Mouse (Mus musculus) hindbrain, embryonic 10.5 days (tissue): ENCODE data around the gene Slc4a1. TPM values are rescaled to one million over a fixed set of nuclear protein-coding genes. Genes with fewer than 3 reads are reported as not detected.
"Not testable (repeated sequence)": the region's sequence is repeated elsewhere in the genome, so short reads cannot be mapped to it uniquely, and the experiment has no call there.

Experiments used
- DNase-seq: peaks from one replicate; pipeline ENCODE4 v3.0.0-alpha.2; 2017; ENCODE audit warnings: low spot score
- H3K27ac ChIP-seq: fragments of 300-500 bp; sonication (generic); 2 replicates; pipeline ENCODE4 v1.5.1; 2016; ENCODE audit warnings: mild to moderate bottlenecking, moderate library complexity
- H3K27me3 ChIP-seq: fragments of 300-500 bp; sonication (generic); 2 replicates; pipeline ENCODE4 v1.6.1; 2016; ENCODE audit warnings: mild to moderate bottlenecking; ENCODE audit not compliant: poor library complexity, insufficient read depth, severe bottlenecking
- H3K36me3 ChIP-seq: fragments of 300-500 bp; sonication (generic); 2 replicates; pipeline ENCODE4 v1.6.1; 2016; ENCODE audit warnings: mild to moderate bottlenecking, moderate library complexity
- H3K4me1 ChIP-seq: fragments of 300-500 bp; sonication (generic); replicated peaks from 2 replicates; pipeline ENCODE4 v1.6.1; 2016; ENCODE audit warnings: mild to moderate bottlenecking
- H3K4me3 ChIP-seq: fragments of 300-500 bp; sonication (generic); 2 replicates; pipeline ENCODE4 v1.5.1; 2016; ENCODE audit warnings: mild to moderate bottlenecking, moderate library complexity
- H3K9me3 ChIP-seq: fragments of 300-500 bp; sonication (generic); 2 replicates; pipeline ENCODE4 v1.6.1; 2016; ENCODE audit warnings: mild to moderate bottlenecking, moderate library complexity
- WGBS: fragments of 180-500 bp; shearing (Covaris S2); methylation state at CpG from one replicate; pipeline ENCODE4 v1.1.7; 2016; 5-methylcytosine and 5-hydroxymethylcytosine counted together
- polyA plus RNA-seq: library from polyadenylated mRNA; unstranded; fragments of >200 nt; fragmentation: Nextera tagmentation; extraction: Ambion mirVana; gene quantifications from 2 replicates; pipeline ENCODE4 v1.2.1, GENCODE M21; 2016

Gene Slc4a1
- 35.8 and 38.0 TPM in 2 replicates for polyA plus RNA-seq

DNA sequence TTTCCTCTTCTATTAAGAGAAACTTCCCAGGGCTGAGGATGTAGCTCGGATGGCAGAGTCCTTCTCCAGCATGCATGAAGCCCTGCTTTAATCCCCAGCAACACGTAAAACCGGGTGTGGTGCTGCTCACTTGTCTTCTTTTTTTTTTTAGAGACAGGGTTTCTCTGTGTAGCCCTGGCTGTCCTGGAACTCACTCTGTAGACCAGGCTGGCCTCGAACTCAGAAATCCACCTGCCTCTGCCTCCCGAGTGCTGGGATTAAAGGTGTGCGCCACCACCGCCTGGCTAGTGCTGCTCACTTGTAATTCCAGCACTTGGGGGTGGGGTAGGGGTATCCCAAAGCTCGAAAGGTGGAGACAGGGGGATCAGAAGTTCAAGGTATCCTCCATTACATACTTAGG lies at the start of gene Slc4a1:
Gene Slc4a1 (minus strand): TSS at position 101 of the 400 bp plus-strand sequence.
- H3K4me3 ChIP-seq, DNase-seq, H3K36me3 ChIP-seq, H3K27me3 ChIP-seq, H3K9me3 ChIP-seq: not testable (repeated sequence)
- Histone ChIP-seq H3K27ac (peak within 1 kb of the TSS; percentile 66), H3K4me1 (peaks cover 23% of the 10 kb centered on the region)
- whole genome bisulfite sequencing = 83% methylated on average over 8 of the region's 8 CpGs

DNA sequence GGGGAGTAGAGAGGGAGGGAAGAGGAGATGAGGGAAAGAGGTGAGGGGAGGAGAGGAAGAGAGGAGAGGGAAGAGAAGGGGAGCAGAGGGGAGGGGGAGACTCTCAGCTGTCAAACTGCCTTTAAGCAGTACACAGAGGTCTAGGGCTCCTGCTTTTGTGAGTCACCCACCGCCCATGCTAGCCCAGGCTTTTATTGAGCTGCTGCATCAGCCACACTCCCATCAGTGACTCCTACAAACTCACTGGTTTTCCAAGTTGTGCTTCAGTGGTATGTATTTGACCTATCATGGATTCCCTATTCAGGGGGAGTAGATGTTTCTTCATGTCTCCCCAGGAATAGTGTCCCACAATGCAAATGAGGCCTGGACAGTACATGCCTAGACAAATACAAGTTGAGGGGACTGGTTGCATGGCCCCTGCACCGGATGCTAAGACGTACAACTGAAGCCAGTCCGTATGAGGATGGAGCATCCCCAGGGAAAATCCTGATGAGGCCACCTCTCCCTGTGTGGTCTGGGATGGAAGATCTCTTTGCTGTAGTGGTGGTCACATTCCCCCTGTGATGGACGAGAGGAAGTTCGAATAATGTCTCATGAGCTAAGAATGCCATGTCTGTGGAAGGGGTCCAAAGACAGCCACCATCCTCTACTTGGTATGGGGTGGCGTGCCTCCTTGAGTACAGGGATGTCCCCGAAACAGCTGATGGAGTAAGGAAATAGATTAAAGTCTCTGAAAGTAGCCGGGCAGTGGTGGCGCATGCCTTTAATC lies 49.2 kb upstream of the Slc4a1 start:
- no peak overlapping the region for H3K27ac ChIP-seq
- H3K4me1 ChIP-seq = 0 out of 2 replicates have a peak, but pooled peaks cover 6% of the 10 kb centered on the region
- 75% methylated on average over 10 of the region's 10 CpGs for WGBS
- H3K36me3 ChIP-seq = no peaks in the 10 kb centered on the region
- H3K4me3 ChIP-seq = no peak overlapping the region
- no peaks in the 10 kb centered on the region for H3K27me3 ChIP-seq
- no peaks in the 10 kb centered on the region for H3K9me3 ChIP-seq
- DNase-seq = no peak

GRCm38 (mm10) chr11:102413059-102413458 lies 47.1 kb upstream of the Slc4a1 start:
- WGBS = 75% methylated on average over 8 of the region's 8 CpGs

DNA sequence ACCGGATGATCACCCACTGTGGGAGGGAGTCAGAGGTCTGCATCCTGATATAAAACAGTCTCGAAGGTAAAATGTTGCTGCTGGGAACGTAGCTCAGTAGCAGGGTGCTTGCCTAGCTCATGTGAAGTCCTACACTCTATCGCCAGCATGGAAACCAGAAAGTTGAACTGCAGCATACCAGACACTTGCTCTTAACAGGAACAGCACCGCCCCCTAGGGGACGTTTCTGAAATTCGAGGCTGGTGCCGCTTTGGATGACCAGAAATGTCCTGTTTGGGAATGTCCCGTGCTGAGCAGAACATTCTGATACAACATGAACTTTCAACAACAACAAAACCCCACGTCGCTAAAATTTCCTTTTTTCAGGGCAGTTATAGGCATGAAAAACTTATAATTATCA lies 45.7 kb upstream of the Slc4a1 start:
- Histone ChIP-seq H3K36me3 (no peaks in the 10 kb centered on the region), H3K27ac (no peak overlapping the region), H3K9me3 (no peaks in the 10 kb centered on the region), H3K27me3 (no peaks in the 10 kb centered on the region), H3K4me3 (no peak overlapping the region; the same call in 1 of the 2 replicates), H3K4me1 (peaks cover 30% of the 10 kb centered on the region)
- 9% methylated on average over 11 of the region's 11 CpGs for whole genome bisulfite sequencing
- peak; percentile 91 for DNase-seq

More at GRCm38 (mm10) chr11:102413059-102413458, 47.1 kb upstream of the Slc4a1 start:
- Histone ChIP-seq H3K27ac (no peak overlapping the region), H3K36me3 (no peaks in the 10 kb centered on the region), H3K4me3 (no peak overlapping the region), H3K9me3 (no peaks in the 10 kb centered on the region), H3K4me1 (peaks cover 16% of the 10 kb centered on the region), H3K27me3 (no peaks in the 10 kb centered on the region)
- DNase-seq = no peak

- Histone ChIP-seq H3K27ac (no peak overlapping the region), H3K36me3 (no peaks in the 10 kb centered on the region), H3K27me3 (no peaks in the 10 kb centered on the region), H3K4me1 (peaks cover 36% of the 10 kb centered on the region), H3K9me3 (no peaks in the 10 kb centered on the region), H3K4me3 (no peak overlapping the region)
- DNase-seq = no peak
- 88% methylated on average over 3 of the region's 3 CpGs for WGBS
These were observed 45.1 kb upstream of the Slc4a1 start for GRCm38 (mm10) chr11:102411061-102411460.

DNA sequence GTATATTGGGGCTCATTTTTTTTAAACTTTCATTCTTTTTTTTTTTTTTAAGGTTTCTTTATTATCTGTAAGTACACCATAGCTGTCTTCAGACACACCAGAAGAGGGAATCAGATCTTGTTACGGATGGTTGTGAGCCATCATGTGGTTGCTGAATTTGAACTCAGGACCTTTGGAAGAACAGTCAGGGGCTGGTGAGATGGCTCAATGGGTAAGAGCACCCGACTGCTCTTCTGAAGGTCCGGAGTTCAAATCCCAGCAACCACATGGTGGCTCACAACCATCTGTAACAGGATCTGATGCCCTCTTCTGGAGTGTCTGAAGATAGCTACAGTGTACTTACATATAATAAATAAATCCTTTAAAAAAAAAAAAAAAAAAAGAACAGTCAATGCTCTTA lies 44.3 kb upstream of the Slc4a1 start:
- H3K9me3 ChIP-seq, H3K27ac ChIP-seq, H3K4me3 ChIP-seq, DNase-seq, H3K27me3 ChIP-seq, H3K36me3 ChIP-seq: not testable (repeated sequence)
- H3K4me1 ChIP-seq = peaks cover 43% of the 10 kb centered on the region
- 90% methylated on average over 3 of the region's 3 CpGs for WGBS

GRCm38 (mm10) chr11:102409795-102410330 lies 43.9 kb upstream of the Slc4a1 start:
- peaks cover 6% of the 10 kb centered on the region for H3K36me3 ChIP-seq
- no peak overlapping the region for H3K27ac ChIP-seq
- H3K4me1 ChIP-seq = peaks cover 48% of the 10 kb centered on the region
- H3K4me3 ChIP-seq = peak overlapping the region; percentile 16; the same call in 1 of the 2 replicates
- WGBS = 84% methylated on average over 3 of the region's 3 CpGs
- H3K27me3 ChIP-seq = no peaks in the 10 kb centered on the region
- DNase-seq = no peak
- no peaks in the 10 kb centered on the region for H3K9me3 ChIP-seq

GRCm38 (mm10) chr11:102408888-102409794 lies 43.1 kb upstream of the Slc4a1 start:
- H3K36me3 ChIP-seq = peaks cover 13% of the 10 kb centered on the region
- no peaks in the 10 kb centered on the region for H3K9me3 ChIP-seq
- H3K27ac ChIP-seq = peak overlapping the region; percentile 95
- peaks cover 55% of the 10 kb centered on the region for H3K4me1 ChIP-seq
- DNase-seq = no peak
- 41% methylated on average over 15 of the region's 15 CpGs for WGBS
- H3K27me3 ChIP-seq = no peaks in the 10 kb centered on the region
- H3K4me3 ChIP-seq = peak overlapping the region; percentile 89

DNA sequence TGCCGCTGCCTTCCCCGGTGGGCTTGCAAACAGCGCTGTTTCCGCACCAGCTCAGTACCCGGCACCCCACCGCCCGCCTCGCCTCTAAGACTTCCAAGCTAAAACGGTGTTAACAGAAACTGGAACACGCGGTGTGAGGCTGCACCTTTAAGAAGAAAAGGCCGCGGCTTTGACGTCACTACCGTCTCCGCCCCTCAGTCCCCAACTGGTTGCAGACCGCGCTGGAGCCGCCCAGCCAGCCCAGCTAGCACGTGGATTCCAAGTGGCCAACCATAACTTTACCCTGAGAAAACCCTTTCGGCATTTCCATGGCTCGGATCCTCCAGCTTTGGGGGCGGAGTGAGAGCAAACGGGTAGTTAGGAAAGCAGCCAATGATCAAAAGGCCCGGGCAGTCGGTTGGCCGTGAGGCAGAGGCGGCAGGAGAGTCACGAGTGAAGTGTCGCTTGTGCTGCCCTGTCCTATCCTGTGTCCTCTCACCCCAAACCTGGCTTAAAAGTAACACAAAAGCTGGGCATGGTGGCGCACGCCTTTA lies 42.4 kb upstream of the Slc4a1 start:
- Histone ChIP-seq H3K27ac (peak overlapping the region; percentile 95), H3K9me3 (no peaks in the 10 kb centered on the region), H3K4me3 (peak overlapping the region; percentile 89), H3K36me3 (peaks cover 21% of the 10 kb centered on the region), H3K27me3 (no peaks in the 10 kb centered on the region), H3K4me1 (peaks cover 55% of the 10 kb centered on the region)
- under 1% methylated on average over 32 of the region's 32 CpGs for WGBS
- DNase-seq = peak; percentile 98

DNA sequence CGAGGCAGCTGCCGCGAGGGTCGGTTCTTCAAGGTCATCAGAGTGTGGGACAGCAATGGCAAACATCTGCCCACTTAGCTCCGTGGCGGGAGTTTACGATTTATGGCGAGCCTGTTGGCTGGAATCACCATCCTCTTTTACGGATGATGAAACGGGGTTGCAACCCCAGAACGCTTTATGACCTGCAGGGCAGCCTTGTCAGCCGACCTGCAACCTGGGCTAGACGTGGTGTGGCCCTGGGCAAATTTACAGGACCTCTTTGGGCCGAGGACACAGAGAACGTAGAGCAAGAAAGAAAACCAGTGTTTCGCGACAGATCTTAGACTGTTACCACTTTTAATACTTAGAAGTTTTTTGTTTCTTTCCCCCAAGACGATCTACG lies 41.8 kb upstream of the Slc4a1 start, which contains the start of gene Slc25a39:
Gene Slc25a39 (minus strand): TSS at position 113 of the 382 bp plus-strand sequence.
- no peaks in the 10 kb centered on the region for H3K9me3 ChIP-seq
- DNase-seq = no peak
- H3K4me3 ChIP-seq = peak within 1 kb of the TSS; percentile 89
- H3K4me1 ChIP-seq = peaks cover 55% of the 10 kb centered on the region
- peaks cover 26% of the 10 kb centered on the region for H3K36me3 ChIP-seq
- peak within 1 kb of the TSS; percentile 95 for H3K27ac ChIP-seq
- no peaks in the 10 kb centered on the region for H3K27me3 ChIP-seq
- WGBS = 2% methylated on average over 19 of the region's 19 CpGs

DNA sequence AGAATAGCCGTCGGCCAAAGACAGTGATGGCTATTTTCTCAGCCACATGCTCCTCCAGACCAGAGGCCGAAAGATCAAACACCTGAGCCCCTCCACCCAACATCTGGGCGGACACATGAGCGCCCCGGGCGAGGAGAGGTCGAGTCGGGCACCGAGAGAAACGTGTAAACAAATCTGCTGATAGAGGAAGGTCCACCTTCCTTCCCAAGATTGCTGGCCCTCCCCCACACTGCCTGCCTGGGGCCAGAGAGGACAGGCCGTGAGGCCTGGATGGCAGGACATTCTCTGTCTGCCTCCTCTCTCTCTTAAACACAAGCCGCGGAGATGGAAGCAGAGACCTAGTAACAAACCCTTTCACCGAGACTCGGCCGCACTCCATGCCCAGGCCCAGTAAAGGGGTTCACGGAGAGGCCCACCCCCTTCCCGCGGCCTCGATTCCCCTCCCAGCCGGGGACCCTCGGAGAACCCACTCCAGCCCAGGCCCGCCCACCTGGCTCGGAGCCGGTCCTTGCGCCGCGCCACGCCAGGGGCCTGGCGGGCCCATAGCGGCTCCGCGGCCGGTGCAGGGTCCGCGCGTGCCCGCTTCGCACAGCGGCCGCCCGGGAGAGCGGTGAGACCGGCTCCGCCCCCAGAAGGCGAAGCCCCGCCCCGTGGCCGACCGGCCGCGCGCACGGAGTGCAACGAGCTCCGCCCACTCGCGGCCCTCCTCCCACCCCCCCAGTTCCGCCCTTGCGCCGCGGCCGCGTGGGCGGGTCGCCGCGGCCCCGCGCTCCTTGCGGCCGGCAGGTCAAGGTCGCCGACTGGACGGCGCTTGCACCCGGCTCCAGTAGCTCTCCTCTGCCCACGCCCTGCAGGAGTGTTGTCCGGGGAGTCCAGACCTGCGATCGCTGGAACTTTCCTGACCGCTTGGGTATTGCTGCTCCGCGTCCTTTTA lies 41.2 kb upstream of the Slc4a1 start:
- peak overlapping the region; percentile 95 for H3K27ac ChIP-seq
- WGBS = under 1% methylated on average over 85 of the region's 85 CpGs
- peaks cover 56% of the 10 kb centered on the region for H3K4me1 ChIP-seq
- no peaks in the 10 kb centered on the region for H3K9me3 ChIP-seq
- H3K4me3 ChIP-seq = peak overlapping the region; percentile 89
- peaks cover under 1% of the 10 kb centered on the region for H3K27me3 ChIP-seq
- DNase-seq = peak; percentile 92
- peaks cover 33% of the 10 kb centered on the region for H3K36me3 ChIP-seq
